Mouse (Mus musculus) kidney, adult 2 months (tissue): Measurements from ENCODE around the gene Cemip2.

Source experiments
- CTCF ChIP-seq: fragments of 200-500 bp; conservative IDR thresholded peaks from 2 replicates; pipeline ENCODE4 v1.5.1; 2011; ENCODE audit warnings: low read depth, mild to moderate bottlenecking, control low read depth, low read length, moderate library complexity, mixed read lengths; ENCODE audit not compliant: insufficient read depth, insufficient read length
- POLR2A ChIP-seq: fragments of 200-500 bp; IDR thresholded peaks from one replicate; pipeline ENCODE4 v1.6.1; 2011; ENCODE audit warnings: low read depth, low read length, control low read depth

GRCm38 (mm10) chr19:21764013-21764412 lies 14.1 kb upstream of the Cemip2 start:
- TF ChIP-seq POLR2A (no peak), CTCF (no peak)
